Mouse (Mus musculus): Measurements from ENCODE around the gene Mycbpap.

GRCm38 (mm10) chr11:94526171-94526879 lies 4.8 kb upstream of the Mycbpap start:
- no peak for TF ChIP-seq EP300 (IDR thresholded peaks at IDR 0.05; ENCODE audit: low read depth in 1 of 2, low read length in 2 of 2)
- TF ChIP-seq ELF1 (IDR thresholded peaks at IDR 0.05; ENCODE audit: low read depth, low read length) = no peak
- no peak for TF ChIP-seq E2F4 (IDR thresholded peaks at IDR 0.05; ENCODE audit: borderline replicate concordance, low read depth, low read length)
- TF ChIP-seq POLR2AphosphoS2 (IDR thresholded peaks at IDR 0.05; ENCODE audit: low read length) = no peak
- no peak for TF ChIP-seq ZC3H11A (IDR thresholded peaks at IDR 0.05; ENCODE audit: low read depth, low read length)
- no peak for TF ChIP-seq POLR2A (IDR thresholded peaks at IDR 0.05; ENCODE audit: control insufficient read depth in 1 of 2, insufficient read depth in 1 of 2, low read depth in 1 of 2, low read length in 2 of 2, poor library complexity in 1 of 2)
- TF ChIP-seq UBTF (IDR thresholded peaks at IDR 0.05; ENCODE audit: borderline replicate concordance, insufficient read depth, low read depth, low read length) = no peak
- no peak for TF ChIP-seq CTCF (IDR thresholded peaks at IDR 0.05 in 2 of 3, conservative IDR thresholded peaks at IDR 0.05 in 1 of 3; ENCODE audit: control insufficient read depth in 1 of 3, insufficient read depth in 1 of 3, low read depth in 2 of 3, low read length in 3 of 3, poor library complexity in 1 of 3, severe bottlenecking in 1 of 3)
- TF ChIP-seq USF1 (IDR thresholded peaks at IDR 0.05; ENCODE audit: low read depth, low read length) = no peak
- no peak for TF ChIP-seq NRF1 (IDR thresholded peaks at IDR 0.05; ENCODE audit: insufficient read depth, low read depth, low read length, poor library complexity, severe bottlenecking)
- no peak for TF ChIP-seq SIN3A (IDR thresholded peaks at IDR 0.05; ENCODE audit: low read length)
